Mouse (Mus musculus) midbrain, embryonic 16.5 days (tissue): ENCODE data around the gene Acot2. TPM values are rescaled to one million over a fixed set of nuclear protein-coding genes. Genes with fewer than 3 reads are reported as not detected.
"Not testable (repeated sequence)": the region's sequence is repeated elsewhere in the genome, so short reads cannot be mapped to it uniquely, and the experiment has no call there.

Experiments used
- ATAC-seq: fragments of 200-750 bp; cut with Nextera tagmentation; 2 replicates; pipeline ENCODE4 v1.8.0; 2017; ENCODE audit warnings: moderate TSS enrichment
- H3K27ac ChIP-seq: fragments of 300-500 bp; sonication (generic); 2 replicates; pipeline ENCODE4 v1.5.1; 2014; ENCODE audit warnings: mild to moderate bottlenecking, low read length, mixed read lengths
- H3K27me3 ChIP-seq: fragments of 300-500 bp; sonication (generic); 2 replicates; pipeline ENCODE4 v1.6.1; 2014; ENCODE audit warnings: low read depth, low read length, mixed read lengths; ENCODE audit not compliant: control insufficient read depth, insufficient read depth
- H3K36me3 ChIP-seq: fragments of 300-500 bp; sonication (generic); 2 replicates; pipeline ENCODE4 v1.6.1; 2014; ENCODE audit warnings: mild to moderate bottlenecking, low read length, moderate library complexity, mixed read lengths; ENCODE audit not compliant: control insufficient read depth, insufficient read depth
- H3K4me1 ChIP-seq: fragments of 300-500 bp; sonication (generic); 2 replicates; pipeline ENCODE4 v1.6.1; 2014; ENCODE audit warnings: mild to moderate bottlenecking, low read length, mixed read lengths; ENCODE audit not compliant: control insufficient read depth, insufficient read depth
- H3K4me2 ChIP-seq: fragments of 300-500 bp; sonication (generic); 2 replicates; pipeline ENCODE4 v1.6.1; 2014; ENCODE audit warnings: mild to moderate bottlenecking, low read length, mixed read lengths
- H3K4me3 ChIP-seq: fragments of 300-500 bp; sonication (generic); 2 replicates; pipeline ENCODE4 v1.5.1; 2014; ENCODE audit warnings: low read depth, mild to moderate bottlenecking, low read length, moderate library complexity, mixed read lengths
- H3K9ac ChIP-seq: fragments of 300-500 bp; sonication (generic); 2 replicates; pipeline ENCODE4 v1.6.1; 2014; ENCODE audit warnings: low read depth, low read length, mixed read lengths
- H3K9me3 ChIP-seq: fragments of 300-500 bp; sonication (generic); replicated peaks from 2 replicates; pipeline ENCODE4 v1.6.1; 2014; ENCODE audit warnings: mild to moderate bottlenecking, low read length, mixed read lengths; ENCODE audit not compliant: control insufficient read depth, poor library complexity, severe bottlenecking
- WGBS: fragments of 180-500 bp; shearing (Covaris S2); extraction: QIAGEN DNeasy Blood & Tissue Kit; methylation state at CpG from one replicate; pipeline ENCODE4 v1.1.7; 2014; 5-methylcytosine and 5-hydroxymethylcytosine counted together
- polyA plus RNA-seq: library from polyadenylated mRNA; unstranded; fragments of >200 nt; fragmentation: Nextera tagmentation; extraction: Ambion mirVana; gene quantifications from 2 replicates; pipeline ENCODE4 v1.2.1, GENCODE M21; 2015

Gene Acot2
- polyA plus RNA-seq, 1 experiment from 2014 or later, result 15.3 TPM

DNA sequence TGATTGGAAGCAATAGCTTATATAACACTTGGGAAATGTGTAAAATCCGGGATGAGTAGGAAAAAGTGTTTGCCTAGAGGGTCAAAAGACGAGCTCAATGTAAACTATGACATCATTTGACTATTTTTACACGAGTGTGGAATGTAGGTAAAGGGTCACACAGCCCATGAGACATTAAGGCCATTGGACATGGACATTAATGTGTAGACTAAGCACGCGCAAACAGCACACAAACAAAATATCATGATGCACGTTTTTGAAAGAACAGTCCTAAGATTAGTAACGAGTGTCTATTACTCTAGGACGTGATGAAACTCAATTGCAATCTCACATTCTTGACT is 449 bp upstream of the Acot2 start:
- whole genome bisulfite sequencing, result 38% methylated on average over 8 of the region's 8 CpGs
- peak overlapping the region; percentile 69 for H3K4me2 ChIP-seq
- H3K4me1 ChIP-seq, result peaks cover 9% of the 10 kb centered on the region
- H3K9ac ChIP-seq, result peak overlapping the region; percentile 70; the same call in 1 of the 2 replicates
- no peaks in the 10 kb centered on the region for H3K9me3 ChIP-seq
- peak overlapping the region; percentile 91 for H3K27ac ChIP-seq
- H3K36me3 ChIP-seq, result no peaks in the 10 kb centered on the region
- ATAC-seq, result no peak
- peak overlapping the region; percentile 54 for H3K4me3 ChIP-seq
- no peaks in the 10 kb centered on the region for H3K27me3 ChIP-seq

DNA sequence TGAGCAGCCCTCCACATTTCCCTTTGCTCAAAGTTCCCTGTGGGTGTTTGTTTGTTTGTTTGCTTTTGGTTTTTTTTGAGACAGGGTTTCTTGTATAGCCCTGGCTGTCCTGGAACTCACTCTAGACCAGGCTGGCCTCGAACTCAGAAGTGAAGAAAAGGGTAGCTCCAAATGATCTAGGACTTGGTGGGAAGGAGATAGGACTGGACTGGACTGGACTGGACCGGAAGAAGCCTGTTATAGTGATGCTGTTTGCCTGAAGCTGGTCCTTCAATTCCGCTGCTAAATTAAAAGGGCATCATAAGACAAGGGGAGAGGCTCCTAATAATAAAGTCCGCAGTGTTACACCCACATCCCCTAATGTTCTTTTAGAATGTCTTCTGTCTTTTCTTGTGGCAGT is 822 bp downstream of the Acot2 start:
- Histone ChIP-seq H3K27ac (peak overlapping the region; percentile 91), H3K9ac (peak overlapping the region; percentile 70), H3K27me3 (no peaks in the 10 kb centered on the region), H3K4me3 (peak overlapping the region; percentile 54), H3K4me2 (peak overlapping the region; percentile 69), H3K4me1 (peaks cover 9% of the 10 kb centered on the region), H3K9me3 (no peaks in the 10 kb centered on the region), H3K36me3 (no peaks in the 10 kb centered on the region)
- no peak for ATAC-seq
- WGBS, result 68% methylated on average over 4 of the region's 4 CpGs

- no peak for ATAC-seq
- peaks cover 9% of the 10 kb centered on the region for H3K4me1 ChIP-seq
- no peak overlapping the region for H3K4me2 ChIP-seq
- no peaks in the 10 kb centered on the region for H3K36me3 ChIP-seq
- H3K27ac ChIP-seq, result no peak overlapping the region
- over 99% methylated on average over 4 of the region's 4 CpGs for WGBS
- no peak overlapping the region for H3K9ac ChIP-seq
- H3K4me3 ChIP-seq, result no peak overlapping the region
- no peaks in the 10 kb centered on the region for H3K9me3 ChIP-seq
- no peaks in the 10 kb centered on the region for H3K27me3 ChIP-seq
Measured at GRCm38 (mm10) chr12:83989378-83989777, 1.7 kb downstream of the Acot2 start.

GRCm38 (mm10) chr12:83997221-83997620 is 9.6 kb downstream of the Acot2 start:
- 69% methylated on average over 2 of the region's 2 CpGs for WGBS

DNA sequence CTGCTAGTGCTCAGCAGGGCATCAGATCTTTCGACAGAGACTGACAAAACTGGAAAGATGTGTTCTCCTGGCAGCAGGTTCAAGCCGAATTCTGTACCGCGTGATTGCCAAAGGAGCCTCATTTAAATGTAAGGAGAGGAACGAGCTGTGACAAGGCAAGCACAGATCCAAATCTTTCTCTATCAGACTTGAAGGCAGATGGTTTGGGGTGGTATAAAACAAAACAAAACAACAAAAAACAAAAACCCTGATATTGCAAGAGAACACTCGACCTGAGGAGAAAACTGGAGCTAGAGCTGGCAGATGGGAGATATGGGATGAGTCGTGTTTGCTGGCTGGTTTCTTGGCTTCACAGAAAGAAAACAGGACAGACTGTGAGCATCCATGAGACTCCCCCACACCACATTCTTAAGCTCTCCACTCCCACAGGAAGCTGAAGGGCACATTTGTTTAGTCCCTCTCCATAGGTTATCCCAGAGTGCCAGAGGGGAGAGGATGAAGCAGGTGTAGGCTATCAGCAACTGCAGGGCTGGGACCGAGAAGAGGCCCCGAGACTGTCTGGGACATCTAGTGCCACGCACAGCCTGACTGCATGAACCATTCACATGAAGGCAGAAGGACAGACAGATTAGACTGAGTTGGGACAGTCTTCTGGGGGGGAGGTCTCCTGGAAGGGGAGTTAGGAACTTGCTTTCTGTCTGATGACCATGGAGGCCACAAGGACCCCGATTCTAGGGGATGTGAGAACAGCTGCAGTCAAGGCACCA is 10.9 kb downstream of the Acot2 start:
- Histone ChIP-seq H3K9ac (no peak overlapping the region), H3K4me3 (no peak overlapping the region), H3K4me2 (no peak overlapping the region), H3K9me3 (0 out of 2 replicates have a peak, but pooled peaks cover 2% of the 10 kb centered on the region), H3K27ac (no peak overlapping the region), H3K27me3 (no peaks in the 10 kb centered on the region), H3K36me3 (no peaks in the 10 kb centered on the region), H3K4me1 (no peaks in the 10 kb centered on the region)
- ATAC-seq, result no peak
- 59% methylated on average over 11 of the region's 11 CpGs for WGBS

More at GRCm38 (mm10) chr12:83997221-83997620, 9.6 kb downstream of the Acot2 start:
- no peak overlapping the region for H3K4me2 ChIP-seq
- no peak for ATAC-seq
- no peak overlapping the region for H3K9ac ChIP-seq
- no peaks in the 10 kb centered on the region for H3K27me3 ChIP-seq
- H3K27ac ChIP-seq, result no peak overlapping the region
- H3K36me3 ChIP-seq, result no peaks in the 10 kb centered on the region
- H3K9me3 ChIP-seq, result no peaks in the 10 kb centered on the region
- no peak overlapping the region for H3K4me3 ChIP-seq
- H3K4me1 ChIP-seq, result no peaks in the 10 kb centered on the region

DNA sequence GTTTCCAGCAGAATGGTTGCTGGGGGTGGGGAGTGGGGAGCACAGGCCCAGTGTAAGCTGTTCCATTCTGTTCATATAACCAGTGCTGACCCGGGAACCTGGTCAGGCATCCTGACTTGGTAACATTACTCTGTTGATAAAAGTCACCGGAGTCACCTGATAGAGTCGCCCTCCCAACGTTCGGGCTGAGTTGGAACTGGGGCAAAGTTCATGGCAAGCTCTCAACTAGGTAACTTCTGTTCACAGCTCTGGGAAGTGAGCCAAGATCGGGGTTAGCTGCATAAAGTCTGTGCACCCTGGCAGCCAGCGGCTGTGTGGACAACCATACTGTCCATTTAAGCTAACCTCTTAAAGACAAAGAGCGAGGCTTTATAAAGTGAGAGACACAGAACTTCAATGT is 11.6 kb downstream of the Acot2 start:
- H3K4me2 ChIP-seq, ATAC-seq: not testable (repeated sequence)
- 74% methylated on average over 8 of the region's 8 CpGs for WGBS

DNA sequence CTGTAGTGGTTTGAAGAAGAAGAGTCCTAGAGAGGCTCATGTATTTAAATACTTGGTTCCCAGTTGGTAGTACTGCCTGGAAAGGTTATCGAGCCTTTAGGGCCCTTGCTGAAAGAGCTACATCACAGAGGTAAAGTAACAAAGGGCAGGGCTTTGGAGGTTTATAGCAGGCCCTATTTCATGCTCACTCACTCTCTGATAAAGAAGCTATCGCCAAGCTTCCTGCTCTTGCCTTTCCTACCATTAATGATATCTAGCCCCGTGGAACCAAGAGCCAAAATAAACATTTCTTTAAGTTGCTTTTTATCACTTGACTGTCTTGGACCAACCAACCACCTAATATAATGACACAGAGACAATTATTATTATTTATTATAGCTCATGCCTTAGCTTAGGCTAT is 12.8 kb downstream of the Acot2 start:
- no peaks in the 10 kb centered on the region for H3K27me3 ChIP-seq
- H3K4me3 ChIP-seq, result no peak overlapping the region
- no peak overlapping the region for H3K27ac ChIP-seq
- H3K4me1 ChIP-seq, result no peaks in the 10 kb centered on the region
- H3K4me2 ChIP-seq, result no peak overlapping the region
- WGBS, result 86% methylated on average over 3 of the region's 3 CpGs
- H3K9me3 ChIP-seq, result 0 out of 2 replicates have a peak, but pooled peaks cover 2% of the 10 kb centered on the region
- H3K36me3 ChIP-seq, result no peaks in the 10 kb centered on the region
- ATAC-seq, result no peak
- no peak overlapping the region for H3K9ac ChIP-seq

More for the DNA sequence above, 11.6 kb downstream of the Acot2 start:
- not testable (repeated sequence) for H3K4me1 ChIP-seq, H3K27me3 ChIP-seq, H3K36me3 ChIP-seq, H3K27ac ChIP-seq, H3K4me3 ChIP-seq, H3K9me3 ChIP-seq, H3K9ac ChIP-seq

- H3K27me3 ChIP-seq, result no peaks in the 10 kb centered on the region
- no peak overlapping the region for H3K4me2 ChIP-seq
- peaks cover 1% of the 10 kb centered on the region; the same call in 1 of the 2 replicates for H3K4me1 ChIP-seq
- 0 out of 2 replicates have a peak, but pooled peaks cover 2% of the 10 kb centered on the region for H3K9me3 ChIP-seq
- no peak overlapping the region for H3K27ac ChIP-seq
- H3K9ac ChIP-seq, result no peak overlapping the region
- H3K36me3 ChIP-seq, result no peaks in the 10 kb centered on the region
- ATAC-seq, result no peak
- WGBS, result 90% methylated on average over 1 of the region's 1 CpGs
- no peak overlapping the region for H3K4me3 ChIP-seq
Measured at GRCm38 (mm10) chr12:84003866-84004265, 16.2 kb downstream of the Acot2 start.

DNA sequence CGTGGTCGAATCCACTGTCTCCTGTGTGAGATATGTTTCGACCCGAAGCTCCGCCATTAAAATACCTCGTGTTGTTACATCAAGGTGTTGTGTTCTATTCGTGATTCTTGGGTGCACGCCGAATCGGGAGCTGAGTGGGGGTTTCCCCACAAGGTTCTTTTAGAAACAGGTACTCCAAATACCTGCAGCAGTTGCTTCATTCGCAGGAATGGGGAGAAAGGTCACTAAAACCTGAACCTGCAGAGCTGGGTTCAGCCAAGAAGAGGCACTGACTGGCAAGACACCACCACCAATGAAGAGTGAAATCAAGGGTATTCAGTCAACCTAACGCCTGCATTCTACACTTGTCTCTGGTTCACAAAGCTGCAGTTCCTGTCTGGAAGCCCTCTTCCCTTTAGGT is 20.6 kb downstream of the Acot2 start:
- 90% methylated on average over 10 of the region's 12 CpGs for WGBS
- Histone ChIP-seq H3K27ac (peak overlapping the region; percentile 14; the same call in 1 of the 2 replicates), H3K4me1 (peaks cover 22% of the 10 kb centered on the region), H3K27me3 (no peaks in the 10 kb centered on the region), H3K36me3 (no peaks in the 10 kb centered on the region), H3K4me3 (no peak overlapping the region), H3K9ac (no peak overlapping the region), H3K9me3 (no peaks in the 10 kb centered on the region), H3K4me2 (no peak overlapping the region)
- ATAC-seq, result no peak
